Mouse (Mus musculus) T-helper 1 cell (primary cell): ENCODE data around the gene Sh3bp5.

ENCODE experiments used
- in situ Hi-C: fragments of 300-600 bp; cut with MboI, MseI; formaldehyde crosslinking; loops from one replicate; pipeline ENCODE4 v1.15.1; 2025; ENCODE audit warnings: high pct_unique_total_duplicates

The Sh3bp5 gene

GRCm38 (mm10) chr14:31410737-31411136, 25.1 kb downstream of the Sh3bp5 start:
- in situ Hi-C loops = no loop called here

- in situ Hi-C loops = no loop called here
These were observed 25.7 kb downstream of the Sh3bp5 start for GRCm38 (mm10) chr14:31410123-31410724.

GRCm38 (mm10) chr14:31408666-31409065, 27.2 kb downstream of the Sh3bp5 start:
- in situ Hi-C loops = no loop called here

GRCm38 (mm10) chr14:31407911-31408604, 27.8 kb downstream of the Sh3bp5 start:
- in situ Hi-C loops = no loop called here

- in situ Hi-C loops = no loop called here
These were observed 28.7 kb downstream of the Sh3bp5 start for GRCm38 (mm10) chr14:31407208-31407607.

- in situ Hi-C loops = no loop called here
These were observed 29.6 kb downstream of the Sh3bp5 start for GRCm38 (mm10) chr14:31406154-31406810.

GRCm38 (mm10) chr14:31405652-31406051, 30.2 kb downstream of the Sh3bp5 start:
- in situ Hi-C loops = no loop called here

GRCm38 (mm10) chr14:31404663-31405062, 31.2 kb downstream of the Sh3bp5 start:
- in situ Hi-C loops = no loop called here

GRCm38 (mm10) chr14:31403995-31404394, 31.9 kb downstream of the Sh3bp5 start:
- in situ Hi-C loops = no loop called here

- in situ Hi-C loops = no loop called here
These were observed 32.3 kb downstream of the Sh3bp5 start for GRCm38 (mm10) chr14:31403556-31403955.

GRCm38 (mm10) chr14:31402693-31403092, 33.2 kb downstream of the Sh3bp5 start:
- in situ Hi-C loops = no loop called here

- in situ Hi-C loops = no loop called here
These were observed 33.9 kb downstream of the Sh3bp5 start for GRCm38 (mm10) chr14:31401918-31402427.

- in situ Hi-C loops = no loop called here
These were observed 35.0 kb downstream of the Sh3bp5 start for GRCm38 (mm10) chr14:31400896-31401295.

- in situ Hi-C loops = no loop called here
These were observed 35.6 kb downstream of the Sh3bp5 start for GRCm38 (mm10) chr14:31400246-31400645.

GRCm38 (mm10) chr14:31399271-31399670, 36.6 kb downstream of the Sh3bp5 start:
- in situ Hi-C loops = loop anchor here (5.0 kb wide), 1 partner anchor 33 kb away; no protein-coding TSS in a partner anchor

- in situ Hi-C loops = loop anchor here (5.0 kb wide), 1 partner anchor 33 kb away; no protein-coding TSS in a partner anchor
These were observed 37.1 kb downstream of the Sh3bp5 start for GRCm38 (mm10) chr14:31398819-31399218.

- in situ Hi-C loops = loop anchor here (5.0 kb wide), 1 partner anchor 34 kb away; no protein-coding TSS in a partner anchor
These were observed 37.9 kb downstream of the Sh3bp5 start for GRCm38 (mm10) chr14:31397791-31398595.

GRCm38 (mm10) chr14:31397353-31397752, 38.5 kb downstream of the Sh3bp5 start:
- in situ Hi-C loops = loop anchor here (5.0 kb wide), 1 partner anchor 35 kb away; no protein-coding TSS in a partner anchor

- in situ Hi-C loops = loop anchor here (5.0 kb wide), 1 partner anchor 36 kb away; no protein-coding TSS in a partner anchor
These were observed 39.5 kb downstream of the Sh3bp5 start for GRCm38 (mm10) chr14:31396428-31396827.

- in situ Hi-C loops = loop anchor here (5.0 kb wide), 1 partner anchor 37 kb away; no protein-coding TSS in a partner anchor
These were observed 40.2 kb downstream of the Sh3bp5 start for GRCm38 (mm10) chr14:31395629-31396199.
